Comparison of ENCODE assay signal across 9 mouse cellular contexts in the genomic region with DNA sequence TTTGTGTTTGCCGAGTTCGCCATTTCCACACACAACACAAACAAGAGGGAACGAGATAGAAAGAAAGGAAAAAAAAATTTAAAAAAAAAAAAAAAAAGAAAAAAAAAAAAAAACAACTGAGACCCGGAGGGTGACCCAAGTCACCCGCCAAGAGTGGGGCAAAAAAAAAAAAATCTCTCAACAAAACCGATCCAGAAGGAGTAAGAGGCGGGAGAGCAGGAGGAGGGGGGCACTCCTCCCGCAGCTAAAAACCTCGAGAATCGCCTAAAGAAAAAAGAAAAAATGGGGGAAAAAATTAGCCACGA. TPM values are rescaled to one million over a fixed set of nuclear protein-coding genes. Genes with fewer than 3 reads are reported as not detected.
DNase-seq lines count a peak whose midpoint lies in the region; ATAC-seq and TF ChIP-seq lines count a peak whose summit lies in the region.
"Had no signal": no experiment of that assay in that cellular context is flagged by ENCODE, and none has a peak within 500 bp of the region (broad histone marks: within the 10 kb centered on the region; RNA-seq: fewer than 3 reads in every experiment).

No protein-coding gene starts in this region.

- H3K4me3 ChIP-seq in heart, postnatal 0 days (ENCODE audit: low read depth, low read length) = peak overlapping the region; percentile 87
- H3K4me3 ChIP-seq in hindbrain, embryonic 12.5 days = peak overlapping the region; percentile 89
- H3K4me3 ChIP-seq in midbrain, embryonic 12.5 days = peak overlapping the region; percentile 96

- no peak for ATAC-seq in heart, postnatal 0 days (ENCODE audit: insufficient read depth, low read depth)
- peak; percentile 3 for ATAC-seq in activated CD4-positive, CD25-positive, alpha-beta regulatory T cell, adult 4 months
- no peak for ATAC-seq in hindbrain, embryonic 12.5 days (ENCODE audit: low FRiP score)
- ATAC-seq in midbrain, embryonic 12.5 days (ENCODE audit: low FRiP score, low read depth) = no peak

- no peaks in the 10 kb centered on the region for H3K27me3 ChIP-seq in heart, postnatal 0 days (ENCODE audit: control insufficient read depth, insufficient read depth, low read length)
- H3K27me3 ChIP-seq in hindbrain, embryonic 12.5 days = no peaks in the 10 kb centered on the region
- H3K27me3 ChIP-seq in midbrain, embryonic 12.5 days = no peaks in the 10 kb centered on the region; the same call in 1 of the 2 replicates
- H3K27me3 ChIP-seq: Patski had no signal

- H3K9ac ChIP-seq in heart, postnatal 0 days (replicated peaks; ENCODE audit: low read depth, low read length) = peak overlapping the region; percentile 100
- peak overlapping the region; percentile 100 for H3K9ac ChIP-seq in hindbrain, embryonic 12.5 days
- H3K9ac ChIP-seq in midbrain, embryonic 12.5 days (replicated peaks) = peak overlapping the region; percentile 100

- H3K9me3 ChIP-seq in heart, postnatal 0 days (replicated peaks; ENCODE audit: control insufficient read depth, low read length) = no peaks in the 10 kb centered on the region
- no peaks in the 10 kb centered on the region for H3K9me3 ChIP-seq in hindbrain, embryonic 12.5 days (replicated peaks)
- no peaks in the 10 kb centered on the region for H3K9me3 ChIP-seq in midbrain, embryonic 12.5 days

- peak overlapping the region; percentile 100 for H3K27ac ChIP-seq in heart, postnatal 0 days (ENCODE audit: low read depth)
- peak overlapping the region; percentile 100 for H3K27ac ChIP-seq in hindbrain, embryonic 12.5 days
- peak overlapping the region; percentile 100 for H3K27ac ChIP-seq in midbrain, embryonic 12.5 days (replicated peaks)

- H3K4me2 ChIP-seq in heart, postnatal 0 days (ENCODE audit: low read depth, low read length) = peak overlapping the region; percentile 84
- H3K4me2 ChIP-seq in hindbrain, embryonic 12.5 days (replicated peaks) = peak overlapping the region; percentile 29; the same call in 1 of the 2 replicates
- H3K4me2 ChIP-seq in midbrain, embryonic 12.5 days (replicated peaks) = peak overlapping the region; percentile 39

- DNase-seq in heart, postnatal 0 days (ENCODE audit: low spot score) = no peak
- DNase-seq in heart, adult 11 months = no peak
- no peak for DNase-seq in adrenal gland, postnatal 25 days
- no peak for DNase-seq in cerebellum, adult 9-11 months
- no peak for DNase-seq in left cerebral cortex, adult 9 months (ENCODE audit: low spot score in 2 of 2)

- no peak for TF ChIP-seq CTCF in heart, postnatal 0 days (IDR thresholded peaks at IDR 0.05; ENCODE audit: low read depth)

- peaks cover 13% of the 10 kb centered on the region for H3K36me3 ChIP-seq in heart, postnatal 0 days (replicated peaks; ENCODE audit: control insufficient read depth, insufficient read depth, low read length)
- H3K36me3 ChIP-seq in hindbrain, embryonic 12.5 days = peaks cover 14% of the 10 kb centered on the region
- peaks cover 13% of the 10 kb centered on the region for H3K36me3 ChIP-seq in midbrain, embryonic 12.5 days

- H3K4me1 ChIP-seq in heart, postnatal 0 days (ENCODE audit: control insufficient read depth, insufficient read depth) = peaks cover 14% of the 10 kb centered on the region
- peaks cover 13% of the 10 kb centered on the region for H3K4me1 ChIP-seq in hindbrain, embryonic 12.5 days
- peaks cover 15% of the 10 kb centered on the region for H3K4me1 ChIP-seq in midbrain, embryonic 12.5 days

- TF ChIP-seq EP300 in heart, postnatal 0 days (IDR thresholded peaks at IDR 0.05; ENCODE audit: low read depth) = no peak

- WGBS in heart, postnatal 0 days = 0% methylated on average over 7 of the region's 11 CpGs
- WGBS in hindbrain, embryonic 12.5 days = 0% methylated on average over 10 of the region's 11 CpGs
- 0% methylated on average over 11 of the region's 11 CpGs for WGBS in midbrain, embryonic 12.5 days

RNA-seq across cellular contexts. Expression of gene Gtf2a1, which starts 0.8 kb away (rescaled TPM):
- 11.2 and 20.0 TPM in 2 replicates for total RNA-seq in heart, postnatal 0 days (2014; rRNA removed; ENCODE audit: low replicate concordance)
- polyA plus RNA-seq in heart, postnatal 0 days (2015; fragmentation: Nextera tagmentation; extraction: Ambion mirVana) = 17.8 and 18.6 TPM in 2 replicates
- 10 to 100 TPM; 61.4 to 66.8 TPM for polyA plus RNA-seq in activated CD4-positive, CD25-positive, alpha-beta regulatory T cell, adult 4 months (2017; shearing (Covaris generic))
- 78.2 and 86.8 TPM in 2 replicates for polyA plus RNA-seq in hindbrain, embryonic 12.5 days (2016; fragmentation: Nextera tagmentation; extraction: Ambion mirVana)
- polyA plus RNA-seq in midbrain, embryonic 12.5 days (2016; fragmentation: Nextera tagmentation; extraction: Ambion mirVana) = 80.7 and 88.4 TPM in 2 replicates
- 39.9 and 50.1 TPM in 2 replicates for total RNA-seq in adrenal gland, postnatal 25 days (2021)

Comparison
In these comparisons a context has a peak if more than half of its experiments do, and no peak if none do; other contexts are left out.
1. H3K4me2 ChIP-seq: peak in every context shown above with its lines; median percentile 84 in heart, postnatal 0 days; 39 in midbrain, embryonic 12.5 days; 29 in hindbrain, embryonic 12.5 days.